Mouse (Mus musculus) E14TG2a.4 (cell line): ENCODE measurements around the gene Fjx1.

Experiments
- H3K27me3 ChIP-seq: 2 replicates; pipeline ENCODE4 v1.6.1; 2014; ENCODE audit warnings: low read length, control low read depth; ENCODE audit not compliant: insufficient read depth
- H3K36me3 ChIP-seq: 2 replicates; pipeline ENCODE4 v1.6.1; 2014; ENCODE audit warnings: low read length, control low read depth; ENCODE audit not compliant: insufficient read depth
- H3K4me1 ChIP-seq: replicated peaks from 2 replicates; pipeline ENCODE4 v1.6.1; 2014; ENCODE audit warnings: low read depth, low read length, control low read depth
- H3K4me3 ChIP-seq: replicated peaks from 2 replicates; pipeline ENCODE4 v1.5.1; 2014; ENCODE audit warnings: mild to moderate bottlenecking, low read length
- H3K9me3 ChIP-seq: 2 replicates; pipeline ENCODE4 v1.6.1; 2014; ENCODE audit warnings: low read length, control low read depth
- CTCF ChIP-seq: conservative IDR thresholded peaks from 2 replicates; pipeline ENCODE4 v1.5.1; 2014; ENCODE audit warnings: low read length
- NANOG ChIP-seq: IDR thresholded peaks from 2 replicates; pipeline ENCODE4 v1.6.1; 2014; ENCODE audit warnings: borderline replicate concordance, low read length, mixed read lengths
- POU5F1 ChIP-seq: IDR thresholded peaks from 2 replicates; pipeline ENCODE4 v1.6.1; 2014; ENCODE audit warnings: low read length, borderline replicate concordance

Fjx1 gene

DNA sequence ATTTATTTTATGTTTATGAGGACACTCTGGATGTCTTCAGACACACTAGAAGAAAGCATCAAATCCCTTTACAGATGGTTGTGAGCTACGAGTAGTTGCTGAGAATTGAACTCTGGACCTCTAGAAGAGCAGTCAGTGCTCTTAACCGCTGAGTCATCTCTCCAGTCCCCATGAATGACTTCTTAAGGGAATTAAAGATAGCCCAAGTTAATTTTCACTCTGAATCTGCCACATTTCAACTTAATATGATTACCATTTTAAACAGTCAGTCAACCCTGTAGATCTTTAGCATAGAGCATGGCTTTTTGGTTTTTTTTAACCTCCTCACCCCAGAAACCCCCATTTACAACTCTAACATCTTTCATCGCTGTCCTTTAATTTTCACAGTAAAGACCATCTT, 42.6 kb downstream of the Fjx1 start:
- H3K27me3 ChIP-seq: peaks cover 11% of the 10 kb centered on the region
- H3K36me3 ChIP-seq: no peaks in the 10 kb centered on the region
- peaks cover 35% of the 10 kb centered on the region for H3K4me1 ChIP-seq
- TF ChIP-seq CTCF (no peak), POU5F1 (no peak), NANOG (no peak)
- H3K4me3 ChIP-seq: no peak overlapping the region
- no peaks in the 10 kb centered on the region for H3K9me3 ChIP-seq

GRCm38 (mm10) chr2:102407363-102408184, 44.7 kb downstream of the Fjx1 start, which contains the start of gene Trim44:
Trim44 (minus strand) TSS chr2:102407828.
- TF ChIP-seq POU5F1 (no peak), CTCF (no peak), NANOG (0 out of 2 replicates have a peak, but pooled peaks have one; percentile 45)
- Histone ChIP-seq H3K27me3 (peaks cover 11% of the 10 kb centered on the region), H3K9me3 (no peaks in the 10 kb centered on the region), H3K4me1 (peaks cover 47% of the 10 kb centered on the region), H3K36me3 (no peaks in the 10 kb centered on the region), H3K4me3 (no peak within 1 kb of the TSS)

DNA sequence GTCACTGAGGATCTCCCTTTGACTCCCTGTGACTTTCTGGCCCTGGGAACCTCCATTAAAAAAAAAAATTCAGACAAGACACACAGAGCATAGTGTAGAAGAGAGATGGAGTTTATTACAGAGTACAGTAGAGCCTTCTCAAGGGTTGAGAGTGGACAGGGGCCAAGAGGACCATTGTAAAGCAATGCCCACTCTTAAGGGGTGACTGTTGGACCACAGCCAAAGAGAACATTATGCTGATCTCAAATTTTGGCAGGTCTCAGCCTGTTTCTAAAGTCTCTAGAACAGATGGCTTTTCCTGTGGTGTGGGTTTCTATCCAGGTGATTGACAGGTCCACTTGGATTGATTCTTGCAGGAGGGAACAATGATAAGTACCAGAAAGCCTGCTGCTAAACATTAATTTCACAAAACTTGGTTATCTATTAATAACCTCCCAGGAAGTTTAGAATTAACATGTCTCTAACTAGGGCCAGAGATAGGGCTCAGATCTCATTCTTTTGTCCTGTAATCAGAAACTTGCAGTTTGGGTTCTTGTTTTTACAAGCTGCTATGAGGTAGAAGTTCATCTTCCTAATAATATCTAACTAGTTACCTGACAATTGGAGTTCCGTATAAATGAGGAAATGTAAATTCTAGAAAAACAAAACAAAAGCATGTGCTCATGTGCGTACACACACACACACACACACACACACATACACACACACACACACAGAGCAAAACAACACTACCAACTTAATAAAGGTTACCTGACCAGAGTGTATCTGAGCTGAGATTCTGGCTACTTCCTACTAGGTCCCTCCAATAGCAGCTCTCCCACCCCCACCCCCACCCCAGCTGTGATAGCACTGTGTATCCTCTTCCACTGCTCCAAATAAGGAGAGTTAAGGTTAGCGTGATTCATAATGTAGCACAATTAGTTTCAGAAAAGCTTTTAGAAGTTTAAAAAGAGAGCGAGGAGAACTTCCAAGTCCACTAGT, 45.7 kb downstream of the Fjx1 start:
- H3K9me3 ChIP-seq: no peaks in the 10 kb centered on the region
- H3K4me1 ChIP-seq: peaks cover 53% of the 10 kb centered on the region
- peaks cover 10% of the 10 kb centered on the region for H3K27me3 ChIP-seq
- no peaks in the 10 kb centered on the region for H3K36me3 ChIP-seq
- no peak for TF ChIP-seq POU5F1
- no peak for TF ChIP-seq CTCF
- no peak for TF ChIP-seq NANOG
- H3K4me3 ChIP-seq: no peak overlapping the region

GRCm38 (mm10) chr2:102403982-102404381, 48.3 kb downstream of the Fjx1 start:
- Histone ChIP-seq H3K27me3 (peaks cover 32% of the 10 kb centered on the region), H3K4me1 (peaks cover 70% of the 10 kb centered on the region), H3K9me3 (peaks cover 6% of the 10 kb centered on the region; the same call in 1 of the 2 replicates), H3K36me3 (no peaks in the 10 kb centered on the region; the same call in 1 of the 2 replicates), H3K4me3 (no peak overlapping the region)
- TF ChIP-seq NANOG: peak; percentile 56; the same call in 1 of the 2 replicates
- no peak for TF ChIP-seq POU5F1
- no peak for TF ChIP-seq CTCF

- no peak for TF ChIP-seq POU5F1
- peak; percentile 70; the same call in 1 of the 2 replicates for TF ChIP-seq NANOG
- Histone ChIP-seq H3K4me3 (no peak overlapping the region), H3K9me3 (peaks cover 6% of the 10 kb centered on the region; the same call in 1 of the 2 replicates), H3K4me1 (peaks cover 65% of the 10 kb centered on the region), H3K36me3 (no peaks in the 10 kb centered on the region; the same call in 1 of the 2 replicates), H3K27me3 (peaks cover 32% of the 10 kb centered on the region)
These were observed 49.0 kb downstream of the Fjx1 start for GRCm38 (mm10) chr2:102403306-102403705.

DNA sequence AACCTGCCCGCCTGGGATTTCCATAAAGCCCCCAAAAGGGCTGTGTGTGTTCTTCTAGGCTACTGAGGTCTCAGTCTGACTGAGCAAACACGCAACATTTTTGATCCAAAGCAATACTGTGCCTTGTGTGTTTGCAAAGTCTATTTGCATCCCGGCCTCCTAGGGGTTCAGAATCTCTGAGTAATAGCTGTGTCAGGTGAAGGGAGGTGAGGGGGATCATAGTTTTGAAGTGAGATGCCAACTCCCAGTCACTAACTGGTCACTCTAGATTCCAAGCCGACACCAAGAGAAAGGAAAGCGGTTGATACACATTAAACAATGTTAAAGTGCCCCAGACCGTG, 51.0 kb downstream of the Fjx1 start:
- TF ChIP-seq NANOG (no peak), CTCF (no peak), POU5F1 (no peak)
- Histone ChIP-seq H3K4me3 (peak overlapping the region; percentile 75), H3K36me3 (no peaks in the 10 kb centered on the region; the same call in 1 of the 2 replicates), H3K4me1 (peaks cover 48% of the 10 kb centered on the region), H3K9me3 (peaks cover 6% of the 10 kb centered on the region; the same call in 1 of the 2 replicates), H3K27me3 (peaks cover 30% of the 10 kb centered on the region)

- TF ChIP-seq CTCF (no peak), NANOG (no peak), POU5F1 (no peak)
- Histone ChIP-seq H3K27me3 (peaks cover 28% of the 10 kb centered on the region), H3K36me3 (no peaks in the 10 kb centered on the region; the same call in 1 of the 2 replicates), H3K4me3 (peak overlapping the region; percentile 75), H3K9me3 (peaks cover 6% of the 10 kb centered on the region; the same call in 1 of the 2 replicates), H3K4me1 (peaks cover 45% of the 10 kb centered on the region)
These were observed 51.5 kb downstream of the Fjx1 start for GRCm38 (mm10) chr2:102400605-102401351.
